Mouse (Mus musculus) mature B cell (primary cell): ENCODE results near the gene Rpgrip1l.

Source experiments
- in situ Hi-C: fragments of 300-500 bp; cut with MboI; formaldehyde crosslinking; loops from 2 replicates; pipeline ENCODE4 v1.14.3; 2019

The Rpgrip1l gene

DNA sequence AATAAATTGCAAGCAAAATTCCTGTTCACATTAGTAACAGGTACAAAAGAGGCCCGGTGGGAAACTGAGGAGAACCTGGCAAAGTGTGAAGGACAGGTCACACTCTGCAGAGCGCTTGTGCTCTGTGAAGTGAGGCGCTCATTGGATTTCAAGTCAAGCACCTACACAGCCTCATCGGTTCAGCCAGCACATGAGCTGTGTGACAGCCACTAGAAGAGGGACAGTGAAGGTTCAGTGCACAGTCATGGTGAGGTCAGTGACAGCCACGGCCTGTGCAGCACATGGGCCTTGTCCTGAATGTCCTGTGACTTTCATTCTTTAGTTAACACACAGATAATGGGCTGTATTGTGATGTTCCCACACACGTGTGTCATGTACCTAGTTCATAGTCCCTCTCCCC is 107.2 kb downstream of the Rpgrip1l start:
- in situ Hi-C loops = no loop called here

DNA sequence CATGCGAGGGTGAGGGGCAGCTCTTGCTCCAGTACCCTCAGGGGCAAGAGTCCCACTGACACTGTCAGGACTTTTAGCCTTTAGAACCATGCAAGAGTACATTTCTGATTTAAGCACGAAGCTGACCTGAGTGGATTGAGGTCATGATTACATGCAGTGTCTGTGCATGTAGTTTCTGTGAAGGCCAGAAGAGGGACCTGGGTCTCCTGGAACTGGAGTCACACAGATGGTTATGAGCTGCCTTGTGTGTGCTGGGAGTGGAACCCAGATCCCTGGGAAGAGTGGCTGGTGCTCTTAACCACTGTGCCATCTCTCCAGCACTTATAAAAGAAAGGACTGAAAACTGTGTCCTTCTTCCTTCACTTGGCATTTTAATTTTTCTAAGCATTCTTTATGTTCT is 111.9 kb downstream of the Rpgrip1l start:
- in situ Hi-C loops = no loop called here

DNA sequence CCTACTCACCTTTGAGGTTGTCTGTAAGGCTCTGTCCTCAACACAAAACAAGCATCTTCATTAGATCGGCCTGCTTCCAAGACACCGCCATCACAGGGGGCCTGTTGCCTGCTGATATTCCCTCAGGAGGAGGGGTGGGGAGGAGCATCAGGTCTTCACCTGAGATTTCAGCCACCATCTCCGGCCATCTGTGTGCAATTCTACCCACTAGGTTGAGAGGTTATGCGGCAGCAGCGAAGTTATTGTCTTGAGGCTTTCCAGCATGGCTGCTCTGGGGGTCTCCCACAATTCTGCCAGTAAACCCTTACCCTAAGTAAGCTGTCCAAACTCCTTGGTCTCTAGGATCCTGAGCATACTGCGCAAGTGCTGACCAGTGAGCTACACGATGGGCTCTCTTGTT is 113.2 kb downstream of the Rpgrip1l start, which contains the start of gene Aktip:
TSS of gene Aktip (minus strand) at position 101 of the 400 bp plus-strand sequence.
- in situ Hi-C loops = no loop called here

DNA sequence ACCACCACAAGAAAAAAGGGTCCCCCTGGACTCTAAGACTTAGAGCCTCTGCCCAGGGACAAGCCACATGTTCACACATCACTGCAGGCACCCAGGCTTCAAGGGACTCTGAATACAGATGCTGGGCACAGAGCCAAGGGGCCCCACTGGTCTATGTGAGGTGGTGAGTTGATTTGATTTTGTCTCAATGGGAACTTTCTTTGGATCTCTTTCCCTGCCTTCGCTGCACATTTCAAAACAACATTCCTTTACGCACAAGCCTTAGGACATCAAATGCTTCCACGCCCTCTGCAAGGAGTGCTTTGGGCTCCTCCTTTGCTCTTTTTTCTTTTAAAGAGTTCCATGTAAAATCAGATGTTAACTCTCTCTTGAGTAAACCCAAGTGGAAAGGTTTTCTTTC is 115.0 kb downstream of the Rpgrip1l start:
- in situ Hi-C loops = no loop called here

DNA sequence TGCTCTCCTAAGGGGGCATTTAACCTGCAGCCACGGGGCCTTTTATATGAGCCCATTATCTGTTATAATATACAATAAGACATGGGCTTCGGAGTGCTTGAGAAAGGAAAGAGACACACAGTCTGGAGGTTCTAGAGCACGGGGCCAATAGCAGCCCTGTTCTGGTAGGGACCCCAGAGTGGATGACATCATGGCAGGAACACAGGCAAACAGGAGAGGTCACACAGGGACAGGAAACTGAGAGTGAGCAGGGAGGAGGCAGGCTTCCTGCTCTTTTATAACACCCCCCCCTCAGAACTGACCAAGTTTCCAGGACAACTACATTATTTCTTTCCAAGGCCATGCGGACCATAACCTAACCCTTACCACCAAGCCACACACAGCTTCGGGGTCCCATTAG is 115.8 kb downstream of the Rpgrip1l start:
- in situ Hi-C loops = no loop called here

DNA sequence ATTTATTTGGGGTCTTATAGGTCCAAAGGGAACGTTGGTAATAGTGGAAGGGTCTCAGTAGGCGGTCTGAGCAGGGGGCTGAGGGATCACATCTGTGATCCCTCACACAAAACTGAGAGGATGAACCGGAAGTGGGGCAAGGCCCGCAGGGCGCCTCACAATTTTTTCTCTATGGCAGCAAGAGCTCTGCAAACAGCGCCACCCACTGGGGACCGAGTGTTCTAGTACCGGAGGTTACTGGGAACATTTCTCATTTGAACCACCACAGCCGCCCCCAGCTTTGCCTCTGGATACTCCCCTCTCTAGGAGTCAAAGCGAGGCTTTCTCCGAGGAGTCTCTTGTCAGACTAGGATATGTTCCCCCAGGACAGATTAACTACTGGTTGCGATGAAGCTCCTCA is 116.4 kb downstream of the Rpgrip1l start:
- in situ Hi-C loops = no loop called here

DNA sequence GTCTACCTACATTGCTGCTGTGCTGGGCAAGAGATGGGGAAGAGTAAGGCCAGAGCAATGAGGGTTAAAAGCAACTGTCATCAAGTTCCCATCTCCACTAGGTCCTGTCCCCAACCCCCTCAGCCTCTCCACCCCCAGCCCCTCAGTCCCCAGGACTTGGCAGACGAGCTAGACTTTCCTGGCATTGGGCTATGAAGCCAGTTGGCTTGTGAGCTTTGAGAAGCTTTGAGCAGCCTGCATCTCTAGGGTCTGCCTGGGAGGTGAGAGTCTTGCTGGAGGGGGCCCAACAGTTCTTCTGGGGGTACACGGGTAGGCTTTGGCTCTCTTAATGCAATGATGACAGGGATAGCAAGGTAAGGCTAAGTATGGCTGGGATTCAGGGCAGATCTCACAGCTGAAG is 119.0 kb downstream of the Rpgrip1l start:
- in situ Hi-C loops = no loop called here

DNA sequence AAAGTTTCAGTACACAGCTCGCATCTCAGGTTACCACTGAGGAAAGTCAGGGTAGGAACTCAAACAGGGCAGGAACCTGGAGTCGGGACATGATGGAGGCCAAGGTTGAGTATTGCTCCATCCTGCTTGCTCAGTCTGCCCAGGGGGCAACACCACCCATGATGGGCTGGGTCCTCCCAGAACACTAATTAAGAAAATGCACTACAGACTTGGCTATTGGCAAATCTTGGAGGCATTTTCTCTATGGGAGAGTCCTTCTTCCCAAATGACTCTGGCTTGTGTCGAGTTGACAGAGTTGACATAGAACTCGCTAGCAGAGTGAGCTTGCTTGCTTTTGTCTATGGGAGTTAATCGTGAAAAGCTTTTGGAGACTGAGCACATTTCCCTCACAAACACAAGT is 120.1 kb downstream of the Rpgrip1l start:
- in situ Hi-C loops = no loop called here

DNA sequence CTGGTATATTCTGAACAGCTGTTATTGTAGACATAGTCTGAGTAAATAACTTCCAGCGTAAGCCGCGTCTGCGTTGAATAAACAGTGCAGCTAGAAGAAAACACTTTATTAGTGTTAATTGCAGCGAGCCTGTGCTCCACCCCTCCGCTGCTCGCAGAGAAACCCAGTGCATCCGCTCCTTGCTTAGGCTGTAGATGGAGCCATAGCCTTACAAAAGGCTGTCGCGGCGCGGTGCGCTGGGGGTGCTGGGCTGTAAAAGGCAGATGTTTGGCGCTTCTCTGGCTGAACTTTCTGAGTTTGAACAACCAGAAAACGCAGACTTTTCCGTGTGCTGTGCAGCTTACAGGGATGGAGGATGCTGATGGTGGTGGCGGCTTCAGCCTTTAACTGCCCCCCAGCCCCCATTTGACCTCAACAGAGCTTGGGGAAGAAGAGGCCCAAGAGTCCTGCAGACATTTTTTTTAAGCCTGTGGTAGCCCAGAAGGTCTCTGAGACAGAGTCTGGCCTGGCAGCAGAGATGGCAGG is 122.2 kb downstream of the Rpgrip1l start:
- in situ Hi-C loops = no loop called here

DNA sequence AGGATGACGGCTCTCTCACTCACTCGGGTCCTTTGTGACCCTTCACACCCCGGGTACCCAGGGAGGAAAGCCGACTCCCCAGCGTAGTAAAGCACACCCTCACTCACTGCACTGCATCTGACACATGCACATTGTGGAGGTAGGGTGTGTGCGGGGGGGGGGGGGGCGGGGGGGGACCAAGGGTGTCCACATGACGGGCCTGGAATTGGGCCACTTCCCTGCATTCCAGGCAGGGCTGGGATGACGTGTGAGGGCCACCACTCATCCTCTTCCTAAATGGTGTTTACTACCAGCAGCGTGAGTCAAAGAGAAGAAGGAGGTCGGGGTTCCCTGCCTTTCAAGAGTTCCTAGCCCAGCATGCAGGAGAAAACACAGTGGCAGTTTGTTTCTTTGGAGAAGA is 124.9 kb downstream of the Rpgrip1l start:
- in situ Hi-C loops = no loop called here

DNA sequence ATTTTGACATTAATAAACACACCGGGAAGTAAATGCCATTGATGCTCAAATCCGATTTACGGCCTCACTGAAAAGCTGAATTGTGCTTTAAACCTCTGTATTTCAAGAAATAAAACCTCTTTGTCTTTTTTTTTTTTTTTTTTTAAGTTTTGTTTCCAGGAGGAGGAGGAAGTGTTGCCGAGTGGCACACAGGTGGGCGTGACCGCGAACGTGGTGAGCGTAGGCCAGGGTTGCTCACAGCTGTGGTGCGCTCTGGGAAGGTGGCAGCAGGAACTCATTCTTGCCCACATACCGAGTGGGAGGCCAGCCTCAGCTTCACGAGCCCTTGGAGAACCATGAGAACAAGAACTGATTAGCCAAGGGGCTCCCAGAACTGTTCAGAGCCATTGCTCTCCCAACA is 126.7 kb downstream of the Rpgrip1l start:
- in situ Hi-C loops = no loop called here

DNA sequence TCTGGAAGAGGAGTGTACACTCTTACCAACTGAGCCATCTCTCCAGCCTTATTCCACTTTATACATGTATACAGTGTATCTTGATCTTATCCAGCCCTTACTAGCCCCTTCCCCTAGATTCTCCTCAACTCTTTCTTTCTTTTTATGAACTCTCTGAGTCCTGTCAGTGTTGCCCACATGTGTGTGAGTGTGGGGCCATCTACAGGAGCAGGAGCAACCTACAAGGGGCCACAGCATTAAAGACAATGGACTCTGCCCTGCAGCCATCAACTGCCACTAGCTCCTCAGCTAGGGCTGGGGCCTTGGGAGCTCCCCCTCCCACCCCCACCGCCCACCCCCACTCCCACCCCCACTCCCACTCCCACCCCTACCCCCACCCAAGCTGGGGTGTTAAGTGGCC is 135.4 kb downstream of the Rpgrip1l start:
- in situ Hi-C loops = no loop called here

DNA sequence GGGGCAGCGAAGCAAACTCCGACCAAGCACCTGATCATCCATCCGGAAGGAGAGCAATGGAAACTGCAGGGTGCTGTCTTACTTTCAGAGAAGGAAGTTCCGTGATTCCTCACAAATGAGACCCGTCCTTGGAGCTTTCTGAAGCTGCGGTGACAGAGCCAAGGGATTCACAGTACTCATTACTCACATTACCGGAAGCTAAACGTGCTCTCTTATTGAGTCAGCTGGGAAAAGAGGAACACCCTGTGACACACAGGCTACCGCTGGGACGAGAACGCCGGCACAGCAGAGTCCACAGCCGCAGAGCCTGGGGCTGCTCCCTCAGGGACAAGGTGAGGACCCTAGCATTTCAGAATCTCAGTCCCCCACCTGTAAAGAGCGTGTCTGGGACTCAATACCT is 136.9 kb downstream of the Rpgrip1l start:
- in situ Hi-C loops = no loop called here

DNA sequence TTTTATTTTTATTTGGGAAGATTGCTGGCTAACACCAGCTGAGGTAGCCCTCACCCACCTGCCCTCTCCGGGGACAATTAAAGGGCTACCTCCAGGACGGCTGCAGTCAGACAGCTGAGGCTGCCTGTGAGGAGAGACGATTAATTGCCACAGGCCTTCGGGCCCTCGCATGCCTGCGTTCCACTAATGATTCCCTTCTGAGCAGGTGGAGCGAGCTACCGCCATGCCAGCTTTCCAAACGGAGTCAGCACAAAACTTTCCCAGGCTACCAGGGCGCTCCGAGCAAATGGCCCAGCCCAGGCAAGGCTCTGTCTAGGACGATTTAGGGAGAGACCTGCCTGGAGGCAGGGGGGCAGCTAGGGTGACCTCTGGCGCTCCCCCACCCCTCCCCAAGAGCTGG is 141.5 kb downstream of the Rpgrip1l start:
- in situ Hi-C loops = no loop called here

DNA sequence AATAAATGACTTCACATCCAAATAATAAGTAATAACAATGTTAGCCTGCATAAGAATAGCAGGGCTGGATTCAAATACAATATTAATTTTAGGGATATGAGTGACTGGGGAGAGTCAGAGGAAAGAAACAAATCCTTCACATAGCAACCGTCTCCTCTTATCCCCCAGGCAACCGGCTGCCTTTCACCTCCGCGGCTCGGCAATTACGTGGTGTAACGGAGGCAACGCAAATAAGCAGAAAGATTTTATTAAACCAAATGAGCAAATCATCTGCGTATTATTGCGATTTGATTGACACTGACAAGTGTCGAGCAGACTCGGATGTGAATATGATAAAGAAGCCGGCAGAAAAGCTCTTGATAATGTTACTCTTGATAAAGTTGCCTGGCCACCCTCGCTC is 142.1 kb downstream of the Rpgrip1l start:
- in situ Hi-C loops = no loop called here

DNA sequence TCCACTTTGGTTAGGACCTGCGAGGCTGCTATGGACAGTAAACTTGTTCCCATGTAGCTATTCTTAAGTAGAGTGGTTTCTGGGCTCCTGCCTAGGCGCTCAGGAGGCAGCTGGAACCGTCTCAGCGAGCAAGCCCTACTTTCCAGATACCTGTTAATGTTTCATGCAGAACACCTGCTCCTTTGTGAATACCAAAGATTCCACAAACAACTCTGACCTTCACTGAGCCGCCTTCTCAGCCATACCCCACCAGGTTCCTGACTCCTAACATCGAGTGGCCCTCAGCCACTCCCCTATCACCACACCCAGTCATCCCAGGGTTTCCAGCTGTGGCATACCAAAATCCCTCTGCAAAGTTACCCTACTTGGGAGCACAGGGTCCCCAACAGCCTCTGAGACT is 142.9 kb downstream of the Rpgrip1l start:
- in situ Hi-C loops = no loop called here
